Mouse (Mus musculus) forebrain, embryonic 14.5 days (tissue): ENCODE measurements at regions not wholly inside any gene's neighbourhood (a gene's known extent, or its start where the extent isn't known, plus 50 kb on each side); places are given as distances from the start of the nearest gene placed in this dataset.

ENCODE experiments used
- ATAC-seq: fragments of 200-750 bp; cut with Nextera tagmentation; 2 replicates; pipeline ENCODE4 v1.8.0; 2017; ENCODE audit warnings: mild to moderate bottlenecking, moderate library complexity
- DNase-seq: peaks from one replicate; pipeline ENCODE4 v3.0.0-alpha.2; 2015; ENCODE audit warnings: low spot score
- H3K27ac ChIP-seq: fragments of 300-500 bp; sonication (generic); 2 replicates; pipeline ENCODE4 v1.5.1; 2014; ENCODE audit warnings: low read depth, mild to moderate bottlenecking, control low read depth, low read length, moderate library complexity
- H3K27me3 ChIP-seq: fragments of 300-500 bp; sonication (generic); replicated peaks from 2 replicates; pipeline ENCODE4 v1.6.1; 2014; ENCODE audit warnings: low read length, control low read depth, mixed read lengths; ENCODE audit not compliant: control insufficient read depth, insufficient read depth
- H3K36me3 ChIP-seq: fragments of 300-500 bp; sonication (generic); 2 replicates; pipeline ENCODE4 v1.6.1; 2014; ENCODE audit warnings: low read length, control low read depth; ENCODE audit not compliant: control insufficient read depth, insufficient read depth
- H3K4me1 ChIP-seq: fragments of 300-500 bp; sonication (generic); 2 replicates; pipeline ENCODE4 v1.6.1; 2014; ENCODE audit warnings: antibody characterized with exemption, low read length, control low read depth; ENCODE audit not compliant: control insufficient read depth, insufficient read depth
- H3K4me2 ChIP-seq: fragments of 300-500 bp; sonication (generic); 2 replicates; pipeline ENCODE4 v1.6.1; 2014; ENCODE audit warnings: mild to moderate bottlenecking, control low read depth, low read length
- H3K4me3 ChIP-seq: fragments of 300-500 bp; sonication (generic); 2 replicates; pipeline ENCODE4 v1.5.1; 2014; ENCODE audit warnings: low read depth, low read length, control low read depth
- H3K9ac ChIP-seq: fragments of 300-500 bp; sonication (generic); 2 replicates; pipeline ENCODE4 v1.6.1; 2014; ENCODE audit warnings: mild to moderate bottlenecking, low read length, control low read depth, moderate library complexity
- H3K9me3 ChIP-seq: fragments of 300-500 bp; sonication (generic); replicated peaks from 2 replicates; pipeline ENCODE4 v1.6.1; 2016; ENCODE audit warnings: low read length, control low read depth, mixed read lengths; ENCODE audit not compliant: control insufficient read depth
- WGBS: fragments of 180-500 bp; shearing (Covaris S2); extraction: QIAGEN DNeasy Blood & Tissue Kit; methylation state at CpG from one replicate; pipeline ENCODE4 v1.1.7; 2014; 5-methylcytosine and 5-hydroxymethylcytosine counted together

GRCm38 (mm10) chr9:46643551-46643950 lies 323.8 kb upstream of the 4931429L15Rik start:
- Histone ChIP-seq H3K27me3 (no peaks in the 10 kb centered on the region), H3K4me1 (peaks cover 14% of the 10 kb centered on the region)
- 65% methylated on average over 3 of the region's 3 CpGs for WGBS

GRCm38 (mm10) chr9:46642696-46643095 lies 322.9 kb upstream of the 4931429L15Rik start:
- no peaks in the 10 kb centered on the region for H3K27me3 ChIP-seq
- H3K27ac ChIP-seq = no peak overlapping the region
- no peaks in the 10 kb centered on the region for H3K9me3 ChIP-seq
- H3K36me3 ChIP-seq = no peaks in the 10 kb centered on the region
- H3K9ac ChIP-seq = no peak overlapping the region
- no peak overlapping the region for H3K4me2 ChIP-seq
- H3K4me1 ChIP-seq = peaks cover 13% of the 10 kb centered on the region
- 5% methylated on average over 9 of the region's 9 CpGs for WGBS
- ATAC-seq = no peak
- H3K4me3 ChIP-seq = no peak overlapping the region
- DNase-seq = peak; percentile 51

More at GRCm38 (mm10) chr9:46643551-46643950, 323.8 kb upstream of the 4931429L15Rik start:
- Histone ChIP-seq H3K9ac (no peak overlapping the region), H3K27ac (no peak overlapping the region), H3K36me3 (no peaks in the 10 kb centered on the region), H3K4me3 (no peak overlapping the region), H3K9me3 (no peaks in the 10 kb centered on the region), H3K4me2 (no peak overlapping the region)
- DNase-seq (no peak), ATAC-seq (no peak)

GRCm38 (mm10) chr9:46636261-46637010 lies 316.6 kb upstream of the 4931429L15Rik start:
- WGBS = 70% methylated on average over 8 of the region's 8 CpGs
- peak; percentile 25 for DNase-seq

GRCm38 (mm10) chr9:46633952-46634351 lies 314.2 kb upstream of the 4931429L15Rik start:
- Histone ChIP-seq H3K4me3 (no peak overlapping the region), H3K4me2 (no peak overlapping the region), H3K9ac (no peak overlapping the region), H3K4me1 (0 out of 2 replicates have a peak, but pooled peaks cover 2% of the 10 kb centered on the region), H3K9me3 (no peaks in the 10 kb centered on the region), H3K27me3 (no peaks in the 10 kb centered on the region), H3K27ac (no peak overlapping the region), H3K36me3 (no peaks in the 10 kb centered on the region)
- WGBS = 84% methylated on average over 4 of the region's 4 CpGs
- ATAC-seq (no peak), DNase-seq (no peak)

More at GRCm38 (mm10) chr9:46636261-46637010, 316.6 kb upstream of the 4931429L15Rik start:
- Histone ChIP-seq H3K36me3 (no peaks in the 10 kb centered on the region), H3K27me3 (no peaks in the 10 kb centered on the region), H3K4me1 (0 out of 2 replicates have a peak, but pooled peaks cover 2% of the 10 kb centered on the region), H3K9ac (no peak overlapping the region), H3K27ac (no peak overlapping the region), H3K9me3 (no peaks in the 10 kb centered on the region), H3K4me3 (no peak overlapping the region), H3K4me2 (no peak overlapping the region)
- ATAC-seq = no peak; the same call in 1 of the 2 replicates

- H3K9me3 ChIP-seq = no peaks in the 10 kb centered on the region
- ATAC-seq = peak; percentile 37; the same call in 1 of the 2 replicates
- H3K27ac ChIP-seq = no peak overlapping the region
- 0 out of 2 replicates have a peak, but pooled peaks cover 2% of the 10 kb centered on the region for H3K4me1 ChIP-seq
- DNase-seq = peak; percentile 79
- no peak overlapping the region for H3K4me2 ChIP-seq
- no peaks in the 10 kb centered on the region for H3K27me3 ChIP-seq
- no peaks in the 10 kb centered on the region for H3K36me3 ChIP-seq
- 45% methylated on average over 10 of the region's 10 CpGs for WGBS
- no peak overlapping the region for H3K4me3 ChIP-seq
- H3K9ac ChIP-seq = no peak overlapping the region
Observed at GRCm38 (mm10) chr9:46632576-46632975, 312.8 kb upstream of the 4931429L15Rik start.

- no peaks in the 10 kb centered on the region for H3K36me3 ChIP-seq
- no peak overlapping the region for H3K9ac ChIP-seq
- 29% methylated on average over 2 of the region's 2 CpGs for WGBS
- H3K4me3 ChIP-seq = no peak overlapping the region
- H3K9me3 ChIP-seq = no peaks in the 10 kb centered on the region
- no peak for ATAC-seq
- H3K27me3 ChIP-seq = no peaks in the 10 kb centered on the region
- H3K4me2 ChIP-seq = no peak overlapping the region
- H3K27ac ChIP-seq = no peak overlapping the region
- no peaks in the 10 kb centered on the region for H3K4me1 ChIP-seq
- DNase-seq = peak; percentile 41
Observed at GRCm38 (mm10) chr9:46622255-46622654, 302.5 kb upstream of the 4931429L15Rik start.

GRCm38 (mm10) chr9:46621851-46622250 lies 302.1 kb upstream of the 4931429L15Rik start:
- no peak overlapping the region for H3K27ac ChIP-seq
- H3K27me3 ChIP-seq = no peaks in the 10 kb centered on the region
- H3K36me3 ChIP-seq = no peaks in the 10 kb centered on the region
- no peaks in the 10 kb centered on the region for H3K4me1 ChIP-seq
- no peak for ATAC-seq
- H3K4me2 ChIP-seq = no peak overlapping the region
- no peak overlapping the region for H3K4me3 ChIP-seq
- no peak overlapping the region for H3K9ac ChIP-seq
- WGBS = 88% methylated on average over 6 of the region's 6 CpGs
- DNase-seq = no peak
- H3K9me3 ChIP-seq = no peaks in the 10 kb centered on the region

- H3K9ac ChIP-seq = no peak overlapping the region
- ATAC-seq (no peak), DNase-seq (no peak)
- H3K4me1 ChIP-seq = peaks cover 8% of the 10 kb centered on the region; the same call in 1 of the 2 replicates
- no peaks in the 10 kb centered on the region for H3K27me3 ChIP-seq
- H3K36me3 ChIP-seq = no peaks in the 10 kb centered on the region
- H3K9me3 ChIP-seq = no peaks in the 10 kb centered on the region
- H3K27ac ChIP-seq = no peak overlapping the region
- WGBS = 35% methylated on average over 11 of the region's 11 CpGs
- no peak overlapping the region for H3K4me2 ChIP-seq
- no peak overlapping the region for H3K4me3 ChIP-seq
Observed at GRCm38 (mm10) chr9:46610101-46611005, 290.6 kb upstream of the 4931429L15Rik start.
